In genomic region chr2:30095882-30096527, GRCm38 (mm10) we compare ENCODE assay signal across 9 mouse cellular contexts. TPM values are rescaled to one million over a fixed set of nuclear protein-coding genes. Genes with fewer than 3 reads are reported as not detected.
DNase-seq lines count a peak whose midpoint lies in the region.
"Had no signal": no experiment of that assay in that cellular context is flagged by ENCODE, and none has a peak within 500 bp of the region (broad histone marks: within the 10 kb centered on the region; RNA-seq: fewer than 3 reads in every experiment).

No protein-coding gene starts in this region.

- H3K27me3 ChIP-seq in heart, embryonic 10.5 days (ENCODE audit: insufficient read depth, poor library complexity, severe bottlenecking) = no peaks in the 10 kb centered on the region
- H3K27me3 ChIP-seq: liver, embryonic 15.5 days had no signal

- no peaks in the 10 kb centered on the region for H3K9me3 ChIP-seq in heart, embryonic 10.5 days
- H3K9me3 ChIP-seq: liver, embryonic 15.5 days had no signal

- H3K4me3 ChIP-seq in heart, embryonic 10.5 days = no peak overlapping the region; the same call in 1 of the 2 replicates
- H3K4me3 ChIP-seq: liver, embryonic 15.5 days had no signal

- peaks cover 41% of the 10 kb centered on the region for H3K4me1 ChIP-seq in heart, embryonic 10.5 days

- H3K27ac ChIP-seq in heart, embryonic 10.5 days = no peak overlapping the region

- peak; percentile 91 for DNase-seq in heart, adult 11 months
- no peak for DNase-seq in heart, embryonic 10.5 days (ENCODE audit: low spot score)
- peak; percentile 39 to 64 for DNase-seq in spleen, adult 18-20 months
- no peak for DNase-seq in spleen, adult 12 weeks (ENCODE audit: low spot score)
- DNase-seq in cerebellum, postnatal 36 days = peak; percentile 53 to 56
- DNase-seq in kidney, postnatal 14 days = peak; percentile 74
- peak; percentile 30 to 60 for DNase-seq in natural killer cell, adult 2 months (ENCODE audit: low spot score in 2 of 2)
- DNase-seq in MN1 (ENCODE audit: low spot score) = no peak

- H3K36me3 ChIP-seq in heart, embryonic 10.5 days = peaks cover 61% of the 10 kb centered on the region

- WGBS in heart, embryonic 10.5 days = 80% methylated on average over 2 of the region's 2 CpGs

RNA-seq across cellular contexts. Expression of gene Zdhhc12, which starts 2.6 kb away (rescaled TPM):
- 65.5 and 66.2 TPM in 2 replicates for polyA plus RNA-seq in heart, embryonic 10.5 days (2016; fragmentation: Nextera tagmentation; extraction: Ambion mirVana)

RNA-seq across cellular contexts. Expression of gene Pkn3, which starts 18.5 kb away (rescaled TPM):
- 13.8 and 17.7 TPM in 2 replicates for polyA plus RNA-seq in heart, embryonic 10.5 days (2016; fragmentation: Nextera tagmentation; extraction: Ambion mirVana)

RNA-seq across cellular contexts. Expression of gene Zer1, which starts 28.4 kb away (rescaled TPM):
- polyA plus RNA-seq in heart, embryonic 10.5 days (2016; fragmentation: Nextera tagmentation; extraction: Ambion mirVana) = 5.9 and 7.2 TPM in 2 replicates

RNA-seq across cellular contexts. Expression of gene Tbc1d13, which starts 37.5 kb away (rescaled TPM):
- 3.9 and 6.8 TPM in 2 replicates for polyA plus RNA-seq in heart, embryonic 10.5 days (2016; fragmentation: Nextera tagmentation; extraction: Ambion mirVana)

RNA-seq across cellular contexts. Expression of gene Set, which starts 38.8 kb away (rescaled TPM):
- polyA plus RNA-seq in heart, embryonic 10.5 days (2016; fragmentation: Nextera tagmentation; extraction: Ambion mirVana) = 341 and 570 TPM in 2 replicates

Comparison
In these comparisons a context has a peak if more than half of its experiments do, and no peak if none do; other contexts are left out.
1. DNase-seq: peak in heart, adult 11 months (single experiment), spleen, adult 18-20 months (2 of 2), cerebellum, postnatal 36 days (2 of 2), kidney, postnatal 14 days (single experiment) and natural killer cell, adult 2 months (2 of 2); none in heart, embryonic 10.5 days (single experiment), spleen, adult 12 weeks (single experiment) and MN1 (single experiment).